Comparison of ENCODE assay signal across 9 mouse cellular contexts in the genomic region with DNA sequence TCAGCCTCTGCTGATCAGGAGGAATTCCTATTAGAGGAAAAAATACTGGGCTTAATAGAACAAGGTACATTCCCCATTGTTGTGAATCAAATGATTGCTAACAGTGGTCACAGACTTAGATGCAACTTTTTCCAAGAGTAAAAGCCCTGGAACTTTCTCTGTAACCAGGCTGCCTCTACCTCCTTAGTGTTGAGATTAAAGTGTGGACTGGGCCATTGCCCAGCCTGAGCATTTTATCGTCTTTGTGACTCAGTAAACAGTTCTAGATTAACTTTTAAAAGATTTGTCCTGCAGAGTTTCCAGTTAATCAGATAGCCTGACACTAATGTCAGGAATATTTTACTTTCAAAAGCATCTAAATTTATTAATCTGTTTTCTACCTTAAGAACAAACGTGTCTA. TPM values are rescaled to one million over a fixed set of nuclear protein-coding genes. Genes with fewer than 3 reads are reported as not detected.
DNase-seq lines count a peak whose midpoint lies in the region; ATAC-seq and TF ChIP-seq lines count a peak whose summit lies in the region.
"Had no signal": no experiment of that assay in that cellular context is flagged by ENCODE, and none has a peak within 500 bp of the region (broad histone marks: within the 10 kb centered on the region; RNA-seq: fewer than 3 reads in every experiment).

No protein-coding gene starts in this region.

- peak overlapping the region; percentile 68 for H3K4me2 ChIP-seq in forebrain, embryonic 13.5 days
- peak overlapping the region; percentile 71 for H3K4me2 ChIP-seq in liver, embryonic 13.5 days

- no peak for ATAC-seq in forebrain, embryonic 13.5 days
- no peak for ATAC-seq in liver, embryonic 13.5 days (ENCODE audit: low read depth)
- ATAC-seq in monocyte, adult 5-6 weeks (replicated peaks; ENCODE audit: insufficient number of reproducible peaks, low FRiP score, low TSS enrichment, poor library complexity, severe bottlenecking), result no peak

- TF ChIP-seq CTCF in heart, adult 2 months (IDR thresholded peaks at IDR 0.05), result no peak

- H3K36me3 ChIP-seq in heart, adult 2 months (ENCODE audit: control insufficient read depth, insufficient read depth, low read length), result peaks cover 20% of the 10 kb centered on the region
- H3K36me3 ChIP-seq in forebrain, embryonic 13.5 days (ENCODE audit: poor library complexity, severe bottlenecking), result peaks cover 44% of the 10 kb centered on the region
- H3K36me3 ChIP-seq in liver, embryonic 13.5 days, result peaks cover 45% of the 10 kb centered on the region

- H3K27ac ChIP-seq in heart, adult 2 months, result no peak overlapping the region
- H3K27ac ChIP-seq in forebrain, embryonic 13.5 days, result no peak overlapping the region
- peak overlapping the region; percentile 81 for H3K27ac ChIP-seq in liver, embryonic 13.5 days

- no peak for TF ChIP-seq POLR2A in heart, adult 2 months (IDR thresholded peaks at IDR 0.05; ENCODE audit: insufficient read depth, low read depth, low read length)

- H3K79me2 ChIP-seq in heart, adult 2 months (replicated peaks; ENCODE audit: control insufficient read depth, insufficient read depth, low read length), result no peaks in the 10 kb centered on the region

- H3K4me1 ChIP-seq in heart, adult 2 months (ENCODE audit: control insufficient read depth, insufficient read depth, low read length), result peaks cover 1% of the 10 kb centered on the region
- peaks cover 16% of the 10 kb centered on the region for H3K4me1 ChIP-seq in forebrain, embryonic 13.5 days
- H3K4me1 ChIP-seq in liver, embryonic 13.5 days (replicated peaks), result peaks cover 19% of the 10 kb centered on the region

- no peaks in the 10 kb centered on the region for H3K27me3 ChIP-seq in heart, adult 2 months (ENCODE audit: control insufficient read depth, insufficient read depth, low read length)
- no peaks in the 10 kb centered on the region for H3K27me3 ChIP-seq in forebrain, embryonic 13.5 days
- H3K27me3 ChIP-seq in liver, embryonic 13.5 days, result no peaks in the 10 kb centered on the region

- DNase-seq in heart, adult 2 months, result no peak
- no peak for DNase-seq in heart, postnatal 10 days
- peak; percentile 24 for DNase-seq in 416B (ENCODE audit: low read depth)
- DNase-seq in liver, embryonic 13.5 days, result no peak
- DNase-seq in urinary bladder, adult 2 months (ENCODE audit: low spot score), result no peak
- DNase-seq in right cerebral cortex, postnatal 25 days, result no peak
- DNase-seq: cerebellum, adult 9-10 months had no signal

- H3K4me3 ChIP-seq in heart, adult 2 months, result peak overlapping the region; percentile 82
- peak overlapping the region; percentile 70 for H3K4me3 ChIP-seq in forebrain, embryonic 13.5 days
- peak overlapping the region; percentile 78 for H3K4me3 ChIP-seq in liver, embryonic 13.5 days (replicated peaks)

- no peak overlapping the region for H3K9ac ChIP-seq in heart, adult 2 months (ENCODE audit: low read depth, low read length)
- H3K9ac ChIP-seq in forebrain, embryonic 13.5 days, result peak overlapping the region; percentile 84
- H3K9ac ChIP-seq in liver, embryonic 13.5 days, result peak overlapping the region; percentile 89

- WGBS in heart, adult 2 months, result 5% methylated on average over 2 of the region's 2 CpGs
- 27% methylated on average over 2 of the region's 2 CpGs for WGBS in forebrain, embryonic 13.5 days
- WGBS in liver, embryonic 13.5 days (ENCODE audit: insufficient replicate concordance), result 3% methylated on average over 2 of the region's 2 CpGs

- H3K9me3 ChIP-seq in forebrain, embryonic 13.5 days (replicated peaks), result no peaks in the 10 kb centered on the region
- no peaks in the 10 kb centered on the region for H3K9me3 ChIP-seq in liver, embryonic 13.5 days (replicated peaks)

- intact Hi-C loops in heart, adult 2 months (cut with DNase I), result loop anchor here (5.0 to 10.0 kb wide), 2 partner anchors 174 to 478 kb away; a partner anchor contains a TSS
- intact Hi-C loops in heart, postnatal 10 days (cut with DNase I), result no loop called here

- TF ChIP-seq EP300 in heart, adult 2 months (IDR thresholded peaks at IDR 0.05; ENCODE audit: insufficient read depth, low read depth, low read length), result no peak

RNA-seq across cellular contexts. Expression of a gene that starts 1.0 kb away (rescaled TPM):
- total RNA-seq in heart, adult 2 months (2021), result not detected
- 0.15 TPM in 1 of 2 replicates, not detected in the other for polyA plus RNA-seq in heart, adult 2 months (2012; rRNA removed)
- total RNA-seq in heart, postnatal 10 days (2021), result not detected
- 0.20 and 0.50 TPM in 2 replicates for polyA plus RNA-seq in forebrain, embryonic 13.5 days (2015; fragmentation: Nextera tagmentation; extraction: Ambion mirVana)
- polyA plus RNA-seq in liver, embryonic 13.5 days (2015; fragmentation: Nextera tagmentation; extraction: Ambion mirVana), result 0.05 and 0.07 TPM in 2 replicates
- 0.33 and 0.40 TPM in 2 replicates for polyA plus RNA-seq in urinary bladder, adult 2 months (2012; rRNA removed)
- 0.21 to 4.8 TPM (median 2.6 TPM) in 3 replicates for total RNA-seq in monocyte, adult 5-6 weeks (2017)

RNA-seq across cellular contexts. Expression of a gene that starts 1.1 kb away (rescaled TPM):
- 100 to 1,000 TPM; 419 to 481 TPM for total RNA-seq in heart, adult 2 months (2021)
- 95.6 and 166 TPM in 2 replicates for polyA plus RNA-seq in heart, adult 2 months (2012; rRNA removed)
- 100 to 1,000 TPM; 627 to 630 TPM for total RNA-seq in heart, postnatal 10 days (2021)
- polyA plus RNA-seq in forebrain, embryonic 13.5 days (2015; fragmentation: Nextera tagmentation; extraction: Ambion mirVana), result 829 and 870 TPM in 2 replicates
- 964 and 1,016 TPM in 2 replicates for polyA plus RNA-seq in liver, embryonic 13.5 days (2015; fragmentation: Nextera tagmentation; extraction: Ambion mirVana)
- polyA plus RNA-seq in urinary bladder, adult 2 months (2012; rRNA removed), result 1,401 and 1,405 TPM in 2 replicates
- total RNA-seq in monocyte, adult 5-6 weeks (2017), result 741 to 1,421 TPM (median 1,167 TPM) in 3 replicates

RNA-seq across cellular contexts. Expression of a gene that starts 20.6 kb away (rescaled TPM):
- 10 to 100 TPM; 51.2 to 53.5 TPM for total RNA-seq in heart, adult 2 months (2021)
- 19.7 and 38.6 TPM in 2 replicates for polyA plus RNA-seq in heart, adult 2 months (2012; rRNA removed)
- total RNA-seq in heart, postnatal 10 days (2021), result 10 to 100 TPM; 50.2 to 53.4 TPM
- polyA plus RNA-seq in forebrain, embryonic 13.5 days (2015; fragmentation: Nextera tagmentation; extraction: Ambion mirVana), result 63.7 and 63.9 TPM in 2 replicates
- 29.3 and 32.5 TPM in 2 replicates for polyA plus RNA-seq in liver, embryonic 13.5 days (2015; fragmentation: Nextera tagmentation; extraction: Ambion mirVana)
- 23.8 and 24.3 TPM in 2 replicates for polyA plus RNA-seq in urinary bladder, adult 2 months (2012; rRNA removed)
- total RNA-seq in monocyte, adult 5-6 weeks (2017), result 41.4 to 52.9 TPM (median 44.3 TPM) in 3 replicates

RNA-seq across cellular contexts. Expression of a gene that starts 31.9 kb away (rescaled TPM):
- 10 to 100 TPM; 20.4 to 22.0 TPM for total RNA-seq in heart, adult 2 months (2021)
- 6.7 and 12.2 TPM in 2 replicates for polyA plus RNA-seq in heart, adult 2 months (2012; rRNA removed)
- 10 to 100 TPM; 18.0 to 18.2 TPM for total RNA-seq in heart, postnatal 10 days (2021)
- 13.9 and 15.4 TPM in 2 replicates for polyA plus RNA-seq in forebrain, embryonic 13.5 days (2015; fragmentation: Nextera tagmentation; extraction: Ambion mirVana)
- polyA plus RNA-seq in liver, embryonic 13.5 days (2015; fragmentation: Nextera tagmentation; extraction: Ambion mirVana), result 25.0 and 29.8 TPM in 2 replicates
- 28.2 and 28.3 TPM in 2 replicates for polyA plus RNA-seq in urinary bladder, adult 2 months (2012; rRNA removed)
- total RNA-seq in monocyte, adult 5-6 weeks (2017), result 44.8 to 68.6 TPM (median 53.3 TPM) in 3 replicates
